Mouse (Mus musculus) lung, embryonic 16.5 days (tissue): ENCODE data around the gene Scel. TPM values are rescaled to one million over a fixed set of nuclear protein-coding genes. Genes with fewer than 3 reads are reported as not detected.

Source experiments
- ATAC-seq: fragments of 200-750 bp; cut with Nextera tagmentation; 2 replicates; pipeline ENCODE4 v1.8.0; 2017; ENCODE audit warnings: low read depth, mild to moderate bottlenecking, moderate library complexity
- H3K27ac ChIP-seq: fragments of 300-500 bp; sonication (generic); 2 replicates; pipeline ENCODE4 v1.5.1; 2014; ENCODE audit warnings: mild to moderate bottlenecking, control low read depth, low read length
- H3K27me3 ChIP-seq: fragments of 300-500 bp; sonication (generic); 2 replicates; pipeline ENCODE4 v1.6.1; 2014; ENCODE audit warnings: low read depth, low read length, mixed read lengths; ENCODE audit not compliant: control insufficient read depth, insufficient read depth
- H3K36me3 ChIP-seq: fragments of 300-500 bp; sonication (generic); 2 replicates; pipeline ENCODE4 v1.6.1; 2014; ENCODE audit warnings: low read length; ENCODE audit not compliant: control insufficient read depth, insufficient read depth
- H3K4me1 ChIP-seq: fragments of 300-500 bp; sonication (generic); replicated peaks from 2 replicates; pipeline ENCODE4 v1.6.1; 2014; ENCODE audit warnings: low read length, mixed read lengths; ENCODE audit not compliant: control insufficient read depth, insufficient read depth
- H3K4me2 ChIP-seq: fragments of 300-500 bp; sonication (generic); 2 replicates; pipeline ENCODE4 v1.6.1; 2014; ENCODE audit warnings: low read depth, low read length, control low read depth
- H3K4me3 ChIP-seq: fragments of 300-500 bp; sonication (generic); 2 replicates; pipeline ENCODE4 v1.5.1; 2014; ENCODE audit warnings: mild to moderate bottlenecking, low read length, control low read depth
- H3K9ac ChIP-seq: fragments of 300-500 bp; sonication (generic); 2 replicates; pipeline ENCODE4 v1.6.1; 2014; ENCODE audit warnings: low read length, control low read depth
- H3K9me3 ChIP-seq: fragments of 300-500 bp; sonication (generic); 2 replicates; pipeline ENCODE4 v1.6.1; 2016; ENCODE audit warnings: low read length; ENCODE audit not compliant: control insufficient read depth
- whole genome bisulfite sequencing: fragments of 180-500 bp; shearing (Covaris S2); extraction: QIAGEN DNeasy Blood & Tissue Kit; methylation state at CpG from one replicate; pipeline ENCODE4 v1.1.7; 2014; 5-methylcytosine and 5-hydroxymethylcytosine counted together
- polyA plus RNA-seq: library from polyadenylated mRNA; unstranded; fragments of >200 nt; fragmentation: Nextera tagmentation; extraction: Ambion mirVana; gene quantifications from 2 replicates; pipeline ENCODE4 v1.2.1, GENCODE M21; 2015

Gene Scel
- polyA plus RNA-seq, 1 experiment from 2014 or later, result 1.7 TPM

- no peak for ATAC-seq
Measured at GRCm38 (mm10) chr14:103500309-103500708, 12.8 kb upstream of the Scel start.

GRCm38 (mm10) chr14:103500941-103501340 is 12.2 kb upstream of the Scel start:
- H3K4me3 ChIP-seq, result no peak overlapping the region
- no peaks in the 10 kb centered on the region for H3K27me3 ChIP-seq
- no peaks in the 10 kb centered on the region for H3K36me3 ChIP-seq
- WGBS, result 13% methylated on average over 4 of the region's 4 CpGs
- H3K9me3 ChIP-seq, result no peaks in the 10 kb centered on the region
- no peak overlapping the region for H3K9ac ChIP-seq
- H3K4me1 ChIP-seq, result no peaks in the 10 kb centered on the region
- H3K27ac ChIP-seq, result no peak overlapping the region
- no peak overlapping the region for H3K4me2 ChIP-seq
- peak; percentile 60; the same call in 1 of the 2 replicates for ATAC-seq

More at GRCm38 (mm10) chr14:103500309-103500708, 12.8 kb upstream of the Scel start:
- Histone ChIP-seq H3K27ac (no peak overlapping the region), H3K4me2 (no peak overlapping the region), H3K9ac (no peak overlapping the region), H3K4me1 (no peaks in the 10 kb centered on the region), H3K27me3 (no peaks in the 10 kb centered on the region), H3K36me3 (no peaks in the 10 kb centered on the region), H3K9me3 (no peaks in the 10 kb centered on the region), H3K4me3 (no peak overlapping the region)
- 40% methylated on average over 7 of the region's 7 CpGs for WGBS

GRCm38 (mm10) chr14:103504514-103504913 is 8.6 kb upstream of the Scel start:
- no peak overlapping the region for H3K9ac ChIP-seq
- H3K36me3 ChIP-seq, result no peaks in the 10 kb centered on the region
- H3K9me3 ChIP-seq, result no peaks in the 10 kb centered on the region
- 74% methylated on average over 7 of the region's 7 CpGs for WGBS
- no peaks in the 10 kb centered on the region for H3K4me1 ChIP-seq
- no peak for ATAC-seq
- no peak overlapping the region for H3K4me2 ChIP-seq
- no peak overlapping the region for H3K4me3 ChIP-seq
- H3K27me3 ChIP-seq, result no peaks in the 10 kb centered on the region
- H3K27ac ChIP-seq, result no peak overlapping the region

- H3K4me2 ChIP-seq, result no peak overlapping the region
- H3K36me3 ChIP-seq, result no peaks in the 10 kb centered on the region
- H3K9ac ChIP-seq, result no peak overlapping the region
- no peaks in the 10 kb centered on the region for H3K27me3 ChIP-seq
- H3K4me1 ChIP-seq, result 0 out of 2 replicates have a peak, but pooled peaks cover 2% of the 10 kb centered on the region
- H3K27ac ChIP-seq, result no peak overlapping the region
- no peak for ATAC-seq
- WGBS, result 86% methylated on average over 8 of the region's 8 CpGs
- H3K9me3 ChIP-seq, result no peaks in the 10 kb centered on the region
- no peak overlapping the region for H3K4me3 ChIP-seq
Measured at GRCm38 (mm10) chr14:103509544-103509943, 3.6 kb upstream of the Scel start.

- H3K4me3 ChIP-seq, result peak overlapping the region; percentile 14; the same call in 1 of the 2 replicates
Measured at GRCm38 (mm10) chr14:103513473-103513811, 300 bp downstream of the Scel start.

GRCm38 (mm10) chr14:103515419-103515818 is 2.3 kb downstream of the Scel start:
- WGBS, result 76% methylated on average over 8 of the region's 8 CpGs
- H3K27me3 ChIP-seq, result no peaks in the 10 kb centered on the region
- no peak overlapping the region for H3K27ac ChIP-seq
- H3K4me1 ChIP-seq, result 0 out of 2 replicates have a peak, but pooled peaks cover 2% of the 10 kb centered on the region
- no peaks in the 10 kb centered on the region for H3K9me3 ChIP-seq
- no peak overlapping the region for H3K9ac ChIP-seq
- H3K4me3 ChIP-seq, result no peak overlapping the region
- no peak overlapping the region for H3K4me2 ChIP-seq
- ATAC-seq, result no peak
- H3K36me3 ChIP-seq, result no peaks in the 10 kb centered on the region

More at GRCm38 (mm10) chr14:103513473-103513811, 300 bp downstream of the Scel start:
- H3K36me3 ChIP-seq, result no peaks in the 10 kb centered on the region
- 52% methylated on average over 7 of the region's 7 CpGs for WGBS
- no peaks in the 10 kb centered on the region for H3K27me3 ChIP-seq
- no peak for ATAC-seq
- peak overlapping the region; percentile 47 for H3K4me2 ChIP-seq
- H3K9ac ChIP-seq, result no peak overlapping the region
- H3K4me1 ChIP-seq, result 0 out of 2 replicates have a peak, but pooled peaks cover 2% of the 10 kb centered on the region
- H3K9me3 ChIP-seq, result no peaks in the 10 kb centered on the region
- H3K27ac ChIP-seq, result no peak overlapping the region

GRCm38 (mm10) chr14:103526286-103526685 is 13.1 kb downstream of the Scel start:
- H3K4me1 ChIP-seq, result no peaks in the 10 kb centered on the region
- H3K9me3 ChIP-seq, result no peaks in the 10 kb centered on the region
- 93% methylated on average over 1 of the region's 1 CpGs for WGBS
- no peaks in the 10 kb centered on the region for H3K36me3 ChIP-seq
- H3K27ac ChIP-seq, result no peak overlapping the region
- H3K27me3 ChIP-seq, result no peaks in the 10 kb centered on the region
- H3K4me3 ChIP-seq, result no peak overlapping the region
- no peak overlapping the region for H3K4me2 ChIP-seq
- no peak overlapping the region for H3K9ac ChIP-seq
- no peak for ATAC-seq

GRCm38 (mm10) chr14:103529733-103530367 is 16.7 kb downstream of the Scel start:
- no peak for ATAC-seq
- 73% methylated on average over 13 of the region's 13 CpGs for WGBS
- Histone ChIP-seq H3K9me3 (no peaks in the 10 kb centered on the region), H3K4me2 (no peak overlapping the region), H3K36me3 (no peaks in the 10 kb centered on the region), H3K27me3 (no peaks in the 10 kb centered on the region), H3K4me1 (no peaks in the 10 kb centered on the region), H3K9ac (no peak overlapping the region), H3K4me3 (no peak overlapping the region), H3K27ac (no peak overlapping the region)

GRCm38 (mm10) chr14:103531722-103532341 is 18.7 kb downstream of the Scel start:
- Histone ChIP-seq H3K27me3 (no peaks in the 10 kb centered on the region), H3K4me3 (no peak overlapping the region), H3K4me2 (no peak overlapping the region), H3K27ac (no peak overlapping the region), H3K9ac (no peak overlapping the region), H3K9me3 (no peaks in the 10 kb centered on the region), H3K36me3 (no peaks in the 10 kb centered on the region), H3K4me1 (no peaks in the 10 kb centered on the region)
- no peak for ATAC-seq
- WGBS, result 83% methylated on average over 11 of the region's 11 CpGs
